Mouse (Mus musculus): ENCODE measurements around the gene Tep1. TPM values are rescaled to one million over a fixed set of nuclear protein-coding genes. Genes with fewer than 3 reads are reported as not detected.
A peak's percentile ranks its signal among the peaks of the same experiment; 100 is the strongest.

Tep1 gene
- polyA plus RNA-seq, 1 experiment = 37.8 TPM

GRCm38 (mm10) chr14:50804683-50805082 lies 65.7 kb downstream of the Tep1 start:
- TF ChIP-seq CTCF (IDR thresholded peaks at IDR 0.05; ENCODE audit: extremely low read depth, insufficient read depth, insufficient read length, insufficient replicate concordance) (no peak), POLR2A (IDR thresholded peaks at IDR 0.05; ENCODE audit: low read depth, low read length) (no peak)
- H3K27me3 ChIP-seq (ENCODE audit: control insufficient read depth, insufficient read depth, low read length) = no peaks in the 10 kb centered on the region
- H3K4me3 ChIP-seq (ENCODE audit: extremely low read depth, insufficient read depth, insufficient read length) = no peak overlapping the region
- H3K27ac ChIP-seq (ENCODE audit: insufficient read depth, low read length) = no peak overlapping the region
- no peaks in the 10 kb centered on the region for H3K36me3 ChIP-seq (ENCODE audit: control insufficient read depth, insufficient read depth, low read length)
- 92% methylated on average over 13 of the region's 13 CpGs for WGBS
- H3K4me1 ChIP-seq (ENCODE audit: control insufficient read depth, insufficient read depth, insufficient read length) = no peaks in the 10 kb centered on the region
- DNase-seq (ENCODE audit: low read depth in 1 of 2, low spot score in 2 of 2) = no peak

GRCm38 (mm10) chr14:50802843-50803562 lies 67.4 kb downstream of the Tep1 start:
- Histone ChIP-seq H3K27ac (ENCODE audit: insufficient read depth, low read length) (no peak overlapping the region), H3K4me1 (ENCODE audit: control insufficient read depth, insufficient read depth, insufficient read length) (no peaks in the 10 kb centered on the region), H3K36me3 (ENCODE audit: control insufficient read depth, insufficient read depth, low read length) (no peaks in the 10 kb centered on the region), H3K4me3 (ENCODE audit: extremely low read depth, insufficient read depth, insufficient read length) (no peak overlapping the region), H3K27me3 (ENCODE audit: control insufficient read depth, insufficient read depth, low read length) (no peaks in the 10 kb centered on the region)
- WGBS = 54% methylated on average over 4 of the region's 4 CpGs
- TF ChIP-seq POLR2A (IDR thresholded peaks at IDR 0.05; ENCODE audit: low read depth, low read length) (no peak), CTCF (IDR thresholded peaks at IDR 0.05; ENCODE audit: extremely low read depth, insufficient read depth, insufficient read length, insufficient replicate concordance) (no peak)
- DNase-seq (ENCODE audit: low read depth in 1 of 2, low spot score in 2 of 2) = no peak

GRCm38 (mm10) chr14:50802441-50802840 lies 67.9 kb downstream of the Tep1 start:
- TF ChIP-seq POLR2A (IDR thresholded peaks at IDR 0.05; ENCODE audit: low read depth, low read length) (no peak), CTCF (IDR thresholded peaks at IDR 0.05; ENCODE audit: extremely low read depth, insufficient read depth, insufficient read length, insufficient replicate concordance) (no peak)
- Histone ChIP-seq H3K27ac (ENCODE audit: insufficient read depth, low read length) (no peak overlapping the region), H3K4me3 (ENCODE audit: extremely low read depth, insufficient read depth, insufficient read length) (no peak overlapping the region), H3K36me3 (ENCODE audit: control insufficient read depth, insufficient read depth, low read length) (no peaks in the 10 kb centered on the region), H3K4me1 (ENCODE audit: control insufficient read depth, insufficient read depth, insufficient read length) (no peaks in the 10 kb centered on the region), H3K27me3 (ENCODE audit: control insufficient read depth, insufficient read depth, low read length) (no peaks in the 10 kb centered on the region)
- DNase-seq (ENCODE audit: low read depth in 1 of 2, low spot score in 2 of 2) = no peak
- WGBS = 89% methylated on average over 6 of the region's 6 CpGs

- Histone ChIP-seq H3K4me1 (ENCODE audit: control insufficient read depth, insufficient read depth, insufficient read length) (no peaks in the 10 kb centered on the region), H3K36me3 (ENCODE audit: control insufficient read depth, insufficient read depth, low read length) (no peaks in the 10 kb centered on the region), H3K27ac (ENCODE audit: insufficient read depth, low read length) (no peak overlapping the region), H3K27me3 (ENCODE audit: control insufficient read depth, insufficient read depth, low read length) (no peaks in the 10 kb centered on the region), H3K4me3 (ENCODE audit: extremely low read depth, insufficient read depth, insufficient read length) (no peak overlapping the region)
- WGBS = 14% methylated on average over 3 of the region's 3 CpGs
- DNase-seq (ENCODE audit: low read depth in 1 of 2, low spot score in 2 of 2) = peak; percentile 43 to 64
- no peak for TF ChIP-seq CTCF (IDR thresholded peaks at IDR 0.05; ENCODE audit: extremely low read depth, insufficient read depth, insufficient read length, insufficient replicate concordance)
- no peak for TF ChIP-seq POLR2A (IDR thresholded peaks at IDR 0.05; ENCODE audit: low read depth, low read length)
Measured at GRCm38 (mm10) chr14:50799502-50800259, 70.7 kb downstream of the Tep1 start.

GRCm38 (mm10) chr14:50798512-50798911 lies 71.8 kb downstream of the Tep1 start:
- Histone ChIP-seq H3K36me3 (ENCODE audit: control insufficient read depth, insufficient read depth, low read length) (no peaks in the 10 kb centered on the region), H3K27me3 (ENCODE audit: control insufficient read depth, insufficient read depth, low read length) (no peaks in the 10 kb centered on the region), H3K4me1 (ENCODE audit: control insufficient read depth, insufficient read depth, insufficient read length) (no peaks in the 10 kb centered on the region), H3K27ac (ENCODE audit: insufficient read depth, low read length) (no peak overlapping the region), H3K4me3 (ENCODE audit: extremely low read depth, insufficient read depth, insufficient read length) (no peak overlapping the region)
- 78% methylated on average over 2 of the region's 2 CpGs for WGBS
- no peak for DNase-seq (ENCODE audit: low read depth in 1 of 2, low spot score in 2 of 2)
- no peak for TF ChIP-seq POLR2A (IDR thresholded peaks at IDR 0.05; ENCODE audit: low read depth, low read length)
- no peak for TF ChIP-seq CTCF (IDR thresholded peaks at IDR 0.05; ENCODE audit: extremely low read depth, insufficient read depth, insufficient read length, insufficient replicate concordance)

GRCm38 (mm10) chr14:50796464-50796863 lies 73.9 kb downstream of the Tep1 start:
- TF ChIP-seq POLR2A (IDR thresholded peaks at IDR 0.05; ENCODE audit: low read depth, low read length) = no peak
- TF ChIP-seq CTCF (IDR thresholded peaks at IDR 0.05; ENCODE audit: extremely low read depth, insufficient read depth, insufficient read length, insufficient replicate concordance) = no peak
- no peak for DNase-seq (ENCODE audit: low read depth in 1 of 2, low spot score in 2 of 2)
- no peaks in the 10 kb centered on the region for H3K36me3 ChIP-seq (ENCODE audit: control insufficient read depth, insufficient read depth, low read length)
- H3K4me1 ChIP-seq (ENCODE audit: control insufficient read depth, insufficient read depth, insufficient read length) = no peaks in the 10 kb centered on the region
- 90% methylated on average over 1 of the region's 1 CpGs for WGBS
- no peak overlapping the region for H3K4me3 ChIP-seq (ENCODE audit: extremely low read depth, insufficient read depth, insufficient read length)
- no peak overlapping the region for H3K27ac ChIP-seq (ENCODE audit: insufficient read depth, low read length)
- H3K27me3 ChIP-seq (ENCODE audit: control insufficient read depth, insufficient read depth, low read length) = no peaks in the 10 kb centered on the region

GRCm38 (mm10) chr14:50795965-50796364 lies 74.4 kb downstream of the Tep1 start:
- Histone ChIP-seq H3K4me1 (ENCODE audit: control insufficient read depth, insufficient read depth, insufficient read length) (no peaks in the 10 kb centered on the region), H3K27ac (ENCODE audit: insufficient read depth, low read length) (no peak overlapping the region), H3K4me3 (ENCODE audit: extremely low read depth, insufficient read depth, insufficient read length) (no peak overlapping the region), H3K36me3 (ENCODE audit: control insufficient read depth, insufficient read depth, low read length) (no peaks in the 10 kb centered on the region), H3K27me3 (ENCODE audit: control insufficient read depth, insufficient read depth, low read length) (no peaks in the 10 kb centered on the region)
- DNase-seq (ENCODE audit: low read depth in 1 of 2, low spot score in 2 of 2) = no peak
- WGBS = 88% methylated on average over 4 of the region's 4 CpGs
- no peak for TF ChIP-seq POLR2A (IDR thresholded peaks at IDR 0.05; ENCODE audit: low read depth, low read length)
- no peak for TF ChIP-seq CTCF (IDR thresholded peaks at IDR 0.05; ENCODE audit: extremely low read depth, insufficient read depth, insufficient read length, insufficient replicate concordance)
